Comparison of ENCODE assay signal across 12 mouse cellular contexts in genomic region chr13:46523712-46524111, GRCm38 (mm10). TPM values are rescaled to one million over a fixed set of nuclear protein-coding genes. Genes with fewer than 3 reads are reported as not detected.
DNase-seq lines count a peak whose midpoint lies in the region; ATAC-seq and TF ChIP-seq lines count a peak whose summit lies in the region.
"Had no signal": no experiment of that assay in that cellular context is flagged by ENCODE, and none has a peak within 500 bp of the region (broad histone marks: within the 10 kb centered on the region; RNA-seq: fewer than 3 reads in every experiment).

No protein-coding gene starts in this region.

- H3K27ac ChIP-seq in forebrain, postnatal 0 days (ENCODE audit: low read depth, low read length) = no peak overlapping the region
- H3K27ac ChIP-seq in forebrain, embryonic 14.5 days (ENCODE audit: low read depth, low read length) = no peak overlapping the region
- H3K27ac ChIP-seq in intestine, postnatal 0 days (ENCODE audit: low read depth, low read length) = no peak overlapping the region
- H3K27ac ChIP-seq: embryonic facial prominence, embryonic 12.5 days had no signal

- no peaks in the 10 kb centered on the region for H3K36me3 ChIP-seq in forebrain, postnatal 0 days (ENCODE audit: insufficient read depth)
- no peaks in the 10 kb centered on the region for H3K36me3 ChIP-seq in forebrain, embryonic 14.5 days (ENCODE audit: control insufficient read depth, insufficient read depth, low read length)
- no peaks in the 10 kb centered on the region for H3K36me3 ChIP-seq in intestine, postnatal 0 days (ENCODE audit: control insufficient read depth, insufficient read depth)
- H3K36me3 ChIP-seq: embryonic facial prominence, embryonic 12.5 days had no signal

- H3K4me3 ChIP-seq in forebrain, postnatal 0 days (ENCODE audit: low read depth, low read length) = no peak overlapping the region
- H3K4me3 ChIP-seq in forebrain, embryonic 14.5 days (ENCODE audit: low read depth, low read length) = no peak overlapping the region
- no peak overlapping the region for H3K4me3 ChIP-seq in intestine, postnatal 0 days (ENCODE audit: low read depth, low read length)
- H3K4me3 ChIP-seq: embryonic facial prominence, embryonic 12.5 days had no signal

- H3K4me1 ChIP-seq in forebrain, postnatal 0 days (ENCODE audit: insufficient read depth) = no peaks in the 10 kb centered on the region; the same call in 1 of the 2 replicates
- no peaks in the 10 kb centered on the region for H3K4me1 ChIP-seq in forebrain, embryonic 14.5 days (ENCODE audit: control insufficient read depth, insufficient read depth, low read length)
- no peaks in the 10 kb centered on the region for H3K4me1 ChIP-seq in intestine, postnatal 0 days (replicated peaks; ENCODE audit: control insufficient read depth, insufficient read depth, low read length)

- no peak for DNase-seq in forebrain, postnatal 0 days
- DNase-seq in forebrain, embryonic 14.5 days (ENCODE audit: low spot score) = no peak
- peak; percentile 77 for DNase-seq in brain, adult 2 months (ENCODE audit: low read depth, low spot score)
- DNase-seq in heart, adult 8-10 months (ENCODE audit: low spot score) = peak; percentile 66
- DNase-seq in heart, postnatal 4 days = peak; percentile 54
- no peak for DNase-seq in embryo, embryonic 10.5 days (ENCODE audit: low spot score)
- no peak for DNase-seq in cerebellum, adult 18-20 months
- DNase-seq: cerebellum, adult 2 months; lung, postnatal 14 days had no signal

- H3K27me3 ChIP-seq in forebrain, postnatal 0 days (ENCODE audit: insufficient read depth, low read length) = no peaks in the 10 kb centered on the region
- H3K27me3 ChIP-seq in forebrain, embryonic 14.5 days (replicated peaks; ENCODE audit: control insufficient read depth, insufficient read depth, low read length) = no peaks in the 10 kb centered on the region
- H3K27me3 ChIP-seq in intestine, postnatal 0 days (replicated peaks; ENCODE audit: control insufficient read depth, insufficient read depth, low read length) = no peaks in the 10 kb centered on the region
- H3K27me3 ChIP-seq: embryonic facial prominence, embryonic 12.5 days had no signal

- no peak for TF ChIP-seq CTCF in forebrain, postnatal 0 days (IDR thresholded peaks at IDR 0.05; ENCODE audit: low read depth)
- TF ChIP-seq CTCF in intestine, postnatal 0 days (IDR thresholded peaks at IDR 0.05; ENCODE audit: low read depth) = no peak

- H3K4me2 ChIP-seq in forebrain, postnatal 0 days (ENCODE audit: low read depth) = no peak overlapping the region
- no peak overlapping the region for H3K4me2 ChIP-seq in forebrain, embryonic 14.5 days (ENCODE audit: low read length)
- no peak overlapping the region for H3K4me2 ChIP-seq in intestine, postnatal 0 days (replicated peaks; ENCODE audit: low read depth)
- H3K4me2 ChIP-seq: embryonic facial prominence, embryonic 12.5 days had no signal

- no peaks in the 10 kb centered on the region for H3K9me3 ChIP-seq in forebrain, postnatal 0 days (ENCODE audit: low read length)
- no peaks in the 10 kb centered on the region for H3K9me3 ChIP-seq in forebrain, embryonic 14.5 days (replicated peaks; ENCODE audit: control insufficient read depth, low read length)
- H3K9me3 ChIP-seq in intestine, postnatal 0 days (ENCODE audit: control insufficient read depth) = no peaks in the 10 kb centered on the region
- H3K9me3 ChIP-seq: embryonic facial prominence, embryonic 12.5 days had no signal

- no peak overlapping the region for H3K9ac ChIP-seq in forebrain, postnatal 0 days
- H3K9ac ChIP-seq in forebrain, embryonic 14.5 days (ENCODE audit: low read length) = no peak overlapping the region
- H3K9ac ChIP-seq in intestine, postnatal 0 days (ENCODE audit: low read depth, low read length) = no peak overlapping the region
- H3K9ac ChIP-seq: embryonic facial prominence, embryonic 12.5 days had no signal

- ATAC-seq in forebrain, postnatal 0 days = peak; percentile 37; the same call in 1 of the 2 replicates
- ATAC-seq in forebrain, embryonic 14.5 days = no peak
- no peak for ATAC-seq in intestine, postnatal 0 days
- ATAC-seq: inflammation-experienced regulatory T-cells, adult 6 months had no signal

- WGBS in forebrain, postnatal 0 days = 54% methylated on average over 12 of the region's 12 CpGs
- WGBS in forebrain, embryonic 14.5 days = 73% methylated on average over 12 of the region's 12 CpGs
- 71% methylated on average over 12 of the region's 12 CpGs for WGBS in intestine, postnatal 0 days

RNA-seq across cellular contexts. Expression of gene Cap2, which starts 22.1 kb away (rescaled TPM):
- 16.5 and 19.7 TPM in 2 replicates for total RNA-seq in forebrain, postnatal 0 days (2014; rRNA removed)
- 9.9 and 14.6 TPM in 2 replicates for polyA plus RNA-seq in forebrain, postnatal 0 days (2015; fragmentation: Nextera tagmentation; extraction: Ambion mirVana)
- polyA plus RNA-seq in forebrain, embryonic 14.5 days (2014; fragmentation: Nextera tagmentation; extraction: Ambion mirVana) = 15.1 and 15.2 TPM in 2 replicates
- 100 to 1,000 TPM; 137 to 160 (median 155) TPM for total RNA-seq in heart, adult 8-10 months (2022)
- total RNA-seq in heart, postnatal 4 days (2021) = 100 to 1,000 TPM; 182 to 185 TPM
- 6.3 and 7.0 TPM in 2 replicates for polyA plus RNA-seq in intestine, postnatal 0 days (2015; fragmentation: Nextera tagmentation; extraction: Ambion mirVana)

Comparison
In these comparisons a context has a peak if more than half of its experiments do, and no peak if none do; other contexts are left out.
1. DNase-seq: peak in brain, adult 2 months (single experiment), heart, adult 8-10 months (single experiment) and heart, postnatal 4 days (single experiment); none in forebrain, postnatal 0 days (single experiment), forebrain, embryonic 14.5 days (single experiment), embryo, embryonic 10.5 days (single experiment) and cerebellum, adult 18-20 months (0 of 2).